Mouse (Mus musculus): ENCODE measurements around the gene Vmn1r90. TPM values are rescaled to one million over a fixed set of nuclear protein-coding genes. Genes with fewer than 3 reads are reported as not detected.
"Not testable (repeated sequence)": the region's sequence is repeated elsewhere in the genome, so short reads cannot be mapped to it uniquely, and the experiment has no call there.

Vmn1r90 gene
- 0.27 and 0.29 TPM in 2 replicates for polyA plus RNA-seq (2016; fragmentation: Nextera tagmentation; extraction: Ambion mirVana)

- Histone ChIP-seq H3K9me3 (peaks cover 20% of the 10 kb centered on the region; the same call in 1 of the 2 replicates), H3K4me3 (no peak within 1 kb of the TSS), H3K27ac (no peak within 1 kb of the TSS), H3K4me1 (no peaks in the 10 kb centered on the region), H3K27me3 (no peaks in the 10 kb centered on the region), H3K36me3 (no peaks in the 10 kb centered on the region), H3K4me2 (replicated peaks) (no peak within 1 kb of the TSS), H3K9ac (no peak within 1 kb of the TSS)
- ATAC-seq (ENCODE audit: insufficient number of reproducible peaks, insufficient read depth, low FRiP score, low TSS enrichment) = no peak
- WGBS = 75% methylated on average over 1 of the region's 1 CpGs
Observed at GRCm38 (mm10) chr7:14563406-14563805, at the start of gene Vmn1r90. Gene Vmn1r90 (minus strand): TSS chr7:14563506.

GRCm38 (mm10) chr7:14593009-14593408 lies 29.7 kb upstream of the Vmn1r90 start:
- not testable (repeated sequence) for H3K9me3 ChIP-seq, H3K4me3 ChIP-seq

GRCm38 (mm10) chr7:14552284-14552683 lies 11.0 kb downstream of the Vmn1r90 start:
- no peaks in the 10 kb centered on the region for H3K27me3 ChIP-seq
- ATAC-seq (ENCODE audit: insufficient number of reproducible peaks, insufficient read depth, low FRiP score, low TSS enrichment) = no peak
- H3K9ac ChIP-seq = no peak overlapping the region
- no peak overlapping the region for H3K27ac ChIP-seq
- H3K9me3 ChIP-seq = peaks cover 13% of the 10 kb centered on the region; the same call in 1 of the 2 replicates
- H3K4me2 ChIP-seq (replicated peaks) = no peak overlapping the region
- H3K36me3 ChIP-seq = no peaks in the 10 kb centered on the region
- 95% methylated on average over 1 of the region's 1 CpGs for WGBS
- H3K4me3 ChIP-seq = no peak overlapping the region
- no peaks in the 10 kb centered on the region for H3K4me1 ChIP-seq

More at GRCm38 (mm10) chr7:14593009-14593408, 29.7 kb upstream of the Vmn1r90 start:
- H3K27me3 ChIP-seq; H3K4me2 ChIP-seq (replicated peaks); ATAC-seq (ENCODE audit: insufficient number of reproducible peaks, insufficient read depth, low FRiP score, low TSS enrichment); H3K36me3 ChIP-seq; H3K27ac ChIP-seq; H3K9ac ChIP-seq; H3K4me1 ChIP-seq: not testable (repeated sequence)
- WGBS = 61% methylated on average over 8 of the region's 8 CpGs

GRCm38 (mm10) chr7:14525280-14525679 lies 38.0 kb downstream of the Vmn1r90 start:
- Histone ChIP-seq H3K36me3 (no peaks in the 10 kb centered on the region), H3K27ac (no peak overlapping the region), H3K27me3 (no peaks in the 10 kb centered on the region), H3K4me2 (replicated peaks) (no peak overlapping the region), H3K9me3 (peaks cover 13% of the 10 kb centered on the region; the same call in 1 of the 2 replicates), H3K4me3 (no peak overlapping the region), H3K9ac (no peak overlapping the region), H3K4me1 (no peaks in the 10 kb centered on the region)
- no peak for ATAC-seq (ENCODE audit: insufficient number of reproducible peaks, insufficient read depth, low FRiP score, low TSS enrichment)
- 55% methylated on average over 1 of the region's 1 CpGs for WGBS

- Histone ChIP-seq H3K27ac (no peak overlapping the region), H3K9me3 (peaks cover 27% of the 10 kb centered on the region), H3K36me3 (no peaks in the 10 kb centered on the region), H3K27me3 (no peaks in the 10 kb centered on the region), H3K4me2 (replicated peaks) (no peak overlapping the region), H3K9ac (no peak overlapping the region), H3K4me3 (no peak overlapping the region), H3K4me1 (no peaks in the 10 kb centered on the region)
- WGBS = 65% methylated on average over 1 of the region's 1 CpGs
- ATAC-seq (ENCODE audit: insufficient number of reproducible peaks, insufficient read depth, low FRiP score, low TSS enrichment) = no peak
Observed at GRCm38 (mm10) chr7:14522636-14523035, 40.7 kb downstream of the Vmn1r90 start.

GRCm38 (mm10) chr7:14518301-14518700 lies 45.0 kb downstream of the Vmn1r90 start:
- H3K27ac ChIP-seq = no peak overlapping the region
- no peak overlapping the region for H3K4me3 ChIP-seq
- no peak overlapping the region for H3K9ac ChIP-seq
- no peak for ATAC-seq (ENCODE audit: insufficient number of reproducible peaks, insufficient read depth, low FRiP score, low TSS enrichment)
- H3K4me1 ChIP-seq = no peaks in the 10 kb centered on the region
- H3K9me3 ChIP-seq = peaks cover 29% of the 10 kb centered on the region
- WGBS = 68% methylated on average over 3 of the region's 3 CpGs
- H3K4me2 ChIP-seq (replicated peaks) = no peak overlapping the region
- no peaks in the 10 kb centered on the region for H3K36me3 ChIP-seq
- H3K27me3 ChIP-seq = no peaks in the 10 kb centered on the region

Other genes starting within 250 kb of the Vmn1r90 start
- gene Obox8, start 229.9 kb downstream of the Vmn1r90 start, polyA plus RNA-seq (2016; fragmentation: Nextera tagmentation; extraction: Ambion mirVana) = not detected in 2 replicates
- gene Sult2a8, start 116.7 kb downstream of the Vmn1r90 start, polyA plus RNA-seq (2016; fragmentation: Nextera tagmentation; extraction: Ambion mirVana) = not detected in 2 replicates
- not detected in 2 replicates for gene Sult2a7, start 69.3 kb downstream of the Vmn1r90 start, polyA plus RNA-seq (2016; fragmentation: Nextera tagmentation; extraction: Ambion mirVana)
- not detected in 2 replicates for gene Obox7, start 96.0 kb upstream of the Vmn1r90 start, polyA plus RNA-seq (2016; fragmentation: Nextera tagmentation; extraction: Ambion mirVana)